Mouse (Mus musculus) heart, adult 11 months (tissue): ENCODE measurements at regions not wholly inside any gene's neighbourhood (a gene's known extent, or its start where the extent isn't known, plus 50 kb on each side); places are given as distances from the start of the nearest gene placed in this dataset.

Experiments used
- DNase-seq: peaks from one replicate; pipeline ENCODE4 v3.0.0; 2022

DNA sequence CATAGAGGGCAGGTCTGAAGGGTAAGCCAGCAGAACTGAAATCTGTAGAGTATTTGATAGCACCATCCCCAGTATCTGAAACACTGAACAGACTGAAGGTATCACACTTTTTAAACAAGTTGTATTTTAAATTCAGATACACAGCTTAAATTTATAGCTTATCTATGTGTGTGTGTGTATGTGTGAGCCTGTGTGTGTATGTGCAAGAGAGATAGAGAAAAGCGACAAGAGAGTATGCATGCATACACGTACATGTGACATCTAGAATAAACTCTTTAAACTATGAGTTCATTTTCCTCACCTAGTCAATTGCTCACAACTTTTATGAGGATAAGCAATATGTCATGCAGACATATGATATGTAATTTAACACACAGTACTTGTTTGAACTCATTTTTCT lies 588.7 kb downstream of the Cetn3 start:
- no peak for DNase-seq

DNA sequence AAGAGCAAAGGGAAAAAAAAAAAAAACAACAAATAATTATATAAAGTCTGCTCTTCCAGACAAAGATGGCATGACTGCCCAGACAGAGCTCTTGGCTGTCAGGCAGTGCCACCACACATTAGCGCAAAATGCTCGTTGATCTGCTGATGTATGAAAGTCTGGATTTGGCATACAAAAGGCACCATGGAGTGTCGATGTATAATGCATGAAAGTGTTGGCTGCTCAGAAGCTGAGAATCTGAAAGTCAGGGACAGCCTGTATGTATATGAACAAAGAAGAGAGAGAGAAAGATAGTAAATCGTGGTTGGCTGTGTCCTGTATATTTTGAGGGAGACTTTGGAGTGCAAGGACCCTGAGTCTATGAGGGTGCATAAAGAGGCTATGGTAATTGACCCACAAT lies 589.7 kb downstream of the Cetn3 start:
- DNase-seq, result no peak

DNA sequence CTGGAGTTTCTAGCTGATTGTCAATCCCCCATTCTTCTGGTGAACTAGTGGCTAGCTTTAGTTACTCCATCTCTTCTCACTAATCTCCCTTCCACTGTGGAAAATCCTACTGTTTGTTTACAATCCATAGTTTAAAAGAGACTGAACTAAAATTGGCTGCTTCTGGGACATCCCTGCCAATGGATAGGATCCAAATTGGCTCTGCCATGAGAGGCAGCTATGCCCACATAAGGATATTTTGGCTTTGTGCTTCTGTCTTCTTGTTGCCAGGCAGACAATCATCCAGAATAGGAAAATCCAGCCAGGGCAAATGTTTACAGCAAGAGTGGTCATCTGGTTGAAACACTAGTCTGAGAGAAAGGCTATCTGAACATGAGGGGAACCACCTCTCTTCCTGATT lies 610.0 kb downstream of the Cetn3 start:
- peak; percentile 76 for DNase-seq

DNA sequence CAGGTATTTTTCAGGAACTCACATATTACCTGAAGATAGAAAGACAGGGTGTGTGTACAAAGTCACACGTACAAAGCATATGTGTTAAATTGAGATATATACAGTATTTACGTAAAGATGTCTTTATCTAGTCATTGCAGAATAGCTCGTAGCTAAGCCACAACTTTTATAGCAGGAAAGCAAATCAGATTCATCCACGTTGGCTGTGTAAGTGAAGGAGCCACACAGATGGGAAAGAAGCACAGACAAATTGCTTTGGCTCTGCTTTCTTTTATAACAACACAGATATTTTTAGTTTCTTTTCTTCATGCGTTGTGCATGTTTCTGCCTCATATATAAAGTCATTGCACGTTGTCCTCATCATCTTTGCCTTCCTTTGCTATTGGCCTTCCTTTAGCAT lies 610.6 kb downstream of the Cetn3 start:
- no peak for DNase-seq

DNA sequence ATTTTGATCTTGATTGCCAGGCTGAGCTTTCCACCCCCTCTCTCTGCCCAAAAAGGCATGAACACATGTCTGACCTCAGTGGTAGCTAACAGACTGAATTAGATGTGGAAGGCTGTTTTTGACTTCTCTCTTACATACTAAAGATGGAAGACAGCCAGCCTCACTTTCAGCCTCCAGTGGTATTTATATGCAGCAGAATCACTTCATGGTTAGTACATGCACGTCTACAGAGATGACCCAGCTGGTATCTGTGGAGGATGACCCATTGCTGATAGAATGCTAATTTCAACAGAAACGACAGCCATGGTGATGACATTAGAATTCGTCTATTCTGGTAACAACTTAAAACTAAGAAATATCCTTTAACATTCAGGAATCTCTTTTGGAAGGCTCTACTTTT lies 630.8 kb downstream of the Cetn3 start:
- DNase-seq, result no peak

- no peak for DNase-seq
Measured at GRCm38 (mm10) chr13:82420966-82421365, 638.1 kb downstream of the Cetn3 start.

DNA sequence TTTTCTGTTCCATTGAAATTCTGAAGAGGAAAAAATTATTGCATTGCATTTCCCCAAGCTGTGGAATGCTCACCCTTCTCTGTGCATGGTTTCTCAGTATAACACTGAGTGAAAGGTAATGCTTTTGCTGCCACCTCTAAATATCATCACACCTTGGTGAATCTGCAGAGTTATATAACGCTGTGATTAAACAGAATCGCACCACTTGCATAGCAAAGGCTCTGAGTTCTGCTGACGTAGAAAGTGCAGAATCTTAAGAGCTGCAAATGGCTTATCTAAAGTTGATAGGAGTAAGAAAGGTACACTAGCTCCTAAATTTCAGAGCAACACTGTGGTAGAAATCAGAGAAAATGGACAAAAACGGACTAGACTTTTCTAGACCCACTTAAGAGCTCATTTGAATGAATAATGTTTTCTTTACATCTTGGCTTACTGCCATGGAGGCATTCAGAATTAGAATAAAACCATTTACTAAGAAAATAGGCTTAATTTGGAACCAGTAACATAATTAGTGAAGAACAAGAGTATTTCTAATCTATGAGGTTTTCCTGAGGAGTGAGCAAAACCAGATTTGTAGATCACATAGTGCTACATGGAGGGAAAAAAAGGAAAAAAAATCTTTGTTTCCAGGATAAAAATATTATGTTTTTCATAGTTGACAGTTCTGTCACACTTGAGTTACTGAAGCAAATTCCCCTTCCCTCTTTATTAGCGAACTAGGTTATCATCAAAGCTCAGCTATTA lies 641.2 kb downstream of the Cetn3 start:
- no peak for DNase-seq

DNA sequence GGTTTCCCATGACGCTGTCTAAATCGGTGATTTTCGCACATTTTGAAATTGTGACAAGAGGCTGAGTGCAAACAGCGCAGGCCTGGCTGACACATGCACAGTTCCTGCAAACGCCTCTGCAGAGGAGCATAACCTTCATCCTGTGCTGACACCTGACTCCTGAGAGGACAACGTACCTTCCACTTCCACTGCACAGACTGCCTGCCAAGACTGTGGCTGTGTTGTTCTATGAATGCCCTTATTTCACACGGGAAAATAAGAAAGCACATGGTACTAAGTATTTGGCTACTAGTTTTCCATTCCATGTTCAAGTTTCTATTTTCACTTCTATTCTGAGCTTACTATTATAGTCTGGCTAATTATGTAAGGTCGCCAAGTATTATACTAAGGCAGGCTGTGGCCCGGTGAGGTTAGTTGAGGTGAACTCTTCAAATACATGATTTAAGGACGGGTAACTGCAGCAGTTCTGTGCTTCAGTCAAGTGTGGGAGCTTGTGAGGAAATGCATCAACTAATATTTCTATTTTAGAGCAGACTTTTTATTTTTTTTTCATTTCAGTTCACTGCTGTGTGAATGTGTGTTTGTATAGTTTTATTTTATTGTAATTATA lies 642.0 kb downstream of the Cetn3 start:
- DNase-seq, result peak; percentile 95

- no peak for DNase-seq
Measured at GRCm38 (mm10) chr13:82432411-82432810, 649.5 kb downstream of the Cetn3 start.

- peak; percentile 88 for DNase-seq
Measured at GRCm38 (mm10) chr13:82439294-82439693, 656.4 kb downstream of the Cetn3 start.

GRCm38 (mm10) chr13:82453650-82454049 lies 670.8 kb downstream of the Cetn3 start:
- DNase-seq, result no peak

- no peak for DNase-seq
Measured at GRCm38 (mm10) chr13:82483265-82483929, 700.5 kb downstream of the Cetn3 start.

DNA sequence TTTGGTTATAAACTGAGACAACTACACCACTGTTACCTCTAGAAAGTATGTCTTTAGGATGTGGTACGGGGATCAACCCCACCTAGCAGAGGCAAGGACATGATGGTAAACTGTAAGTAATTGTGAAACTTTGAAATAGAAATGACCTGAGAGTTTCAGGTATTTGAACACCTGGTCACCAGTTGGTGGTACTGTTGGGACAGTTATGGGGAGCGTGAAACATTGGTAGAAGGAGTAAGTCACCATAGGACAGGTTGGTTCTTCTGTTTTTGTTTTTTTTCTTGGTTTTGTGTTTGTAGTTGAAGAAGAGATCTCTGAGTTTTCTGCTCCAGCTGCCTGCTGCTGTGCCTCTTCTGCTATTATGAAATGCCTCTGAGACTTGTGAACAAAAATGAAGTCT lies 713.7 kb downstream of the Cetn3 start:
- no peak for DNase-seq

DNA sequence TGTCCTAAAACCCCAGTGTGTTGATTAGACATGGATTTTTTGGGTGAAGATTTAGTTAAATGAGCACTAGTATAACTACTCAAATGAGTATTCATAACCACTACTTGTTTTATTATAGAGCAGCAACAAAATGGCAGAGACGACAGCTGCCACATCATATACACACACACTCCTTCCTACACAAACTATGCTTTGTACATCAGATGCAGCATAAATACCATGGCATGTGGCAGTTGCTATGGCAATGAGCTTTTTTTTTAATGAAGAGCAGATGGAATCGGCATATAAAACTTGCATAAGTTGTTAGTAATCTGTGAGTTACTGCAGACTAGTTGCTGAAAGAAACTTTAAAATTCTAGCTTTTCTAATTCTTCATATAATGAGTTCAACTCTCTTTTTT lies 725.3 kb downstream of the Cetn3 start:
- no peak for DNase-seq

- no peak for DNase-seq
Measured at GRCm38 (mm10) chr13:82509512-82509911, 726.6 kb downstream of the Cetn3 start.
